Mouse (Mus musculus) liver, embryonic 14.5 days (tissue): ENCODE results near the gene Enox1.

ENCODE experiments used
- CTCF ChIP-seq: IDR thresholded peaks from 2 replicates; pipeline ENCODE4 v1.5.1; 2016; ENCODE audit warnings: antibody characterized with exemption, low read depth, control low read depth
- EP300 ChIP-seq: IDR thresholded peaks from 2 replicates; pipeline ENCODE4 v1.6.1; 2016; ENCODE audit warnings: antibody characterized with exemption, low read depth

DNA sequence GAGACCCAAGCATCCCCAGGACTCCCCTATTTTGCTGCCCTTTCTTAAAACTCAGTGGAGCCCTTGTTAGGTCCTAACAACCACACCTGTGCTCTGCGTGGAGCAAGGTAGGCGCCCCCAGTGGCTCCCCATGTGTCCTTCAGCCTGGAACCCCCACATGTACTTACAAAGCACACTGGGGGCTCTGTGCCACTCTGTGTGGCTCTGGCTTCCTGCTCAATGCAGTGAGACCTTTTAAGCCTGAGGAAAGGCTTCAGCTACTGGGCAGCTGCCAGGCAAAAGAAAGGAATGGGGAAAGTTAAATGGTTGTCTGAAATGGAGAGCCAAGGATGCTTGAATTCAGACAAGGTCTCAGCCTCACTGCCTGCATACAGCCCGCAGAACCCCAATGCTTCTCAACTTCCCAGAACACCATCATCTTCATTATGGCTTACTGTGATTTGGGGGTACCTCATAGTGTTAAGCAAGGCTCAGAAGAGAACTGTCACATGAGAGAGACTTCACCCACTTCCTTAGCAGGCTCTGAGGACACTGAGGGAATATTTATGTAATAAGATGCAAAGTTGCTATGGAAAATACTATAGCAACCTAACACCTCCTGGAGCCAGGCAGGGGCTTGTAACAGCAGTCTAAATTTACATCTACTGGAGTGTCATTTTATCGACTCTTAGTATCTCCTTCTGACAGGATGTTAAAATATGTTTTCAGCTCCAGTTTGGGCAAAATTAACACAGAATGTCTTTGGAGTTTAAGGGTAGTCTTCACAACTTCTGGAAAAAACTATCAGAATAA, 465.1 kb downstream of the Enox1 start:
- no peak for TF ChIP-seq CTCF
- no peak for TF ChIP-seq EP300
